Mouse (Mus musculus) forebrain, embryonic 10.5 days (tissue): ENCODE results near the gene Slc10a7. TPM values are rescaled to one million over a fixed set of nuclear protein-coding genes. Genes with fewer than 3 reads are reported as not detected.

ENCODE experiments used
- DNase-seq: peaks from one replicate; pipeline ENCODE4 v3.0.0-alpha.2; 2017; ENCODE audit warnings: low spot score; ENCODE audit errors: extremely low spot score
- H3K27ac ChIP-seq: fragments of 300-500 bp; sonication (generic); 2 replicates; pipeline ENCODE4 v1.5.1; 2016; ENCODE audit warnings: mild to moderate bottlenecking
- H3K27me3 ChIP-seq: fragments of 300-500 bp; sonication (generic); 2 replicates; pipeline ENCODE4 v1.6.1; 2016; ENCODE audit warnings: mild to moderate bottlenecking; ENCODE audit not compliant: poor library complexity, severe bottlenecking
- H3K36me3 ChIP-seq: fragments of 300-500 bp; sonication (generic); replicated peaks from 2 replicates; pipeline ENCODE4 v1.6.1; 2016; ENCODE audit warnings: mild to moderate bottlenecking, moderate library complexity
- H3K4me1 ChIP-seq: fragments of 300-500 bp; sonication (generic); 2 replicates; pipeline ENCODE4 v1.6.1; 2016
- H3K4me3 ChIP-seq: fragments of 300-500 bp; sonication (generic); 2 replicates; pipeline ENCODE4 v1.5.1; 2016; ENCODE audit warnings: mild to moderate bottlenecking, moderate library complexity
- H3K9me3 ChIP-seq: fragments of 300-500 bp; sonication (generic); 2 replicates; pipeline ENCODE4 v1.6.1; 2016; ENCODE audit warnings: mild to moderate bottlenecking, moderate library complexity
- WGBS: fragments of 180-500 bp; shearing (Covaris S2); methylation state at CpG from one replicate; pipeline ENCODE4 v1.1.7; 2016; 5-methylcytosine and 5-hydroxymethylcytosine counted together
- polyA plus RNA-seq: library from polyadenylated mRNA; unstranded; fragments of >200 nt; fragmentation: Nextera tagmentation; extraction: Ambion mirVana; gene quantifications from 2 replicates; pipeline ENCODE4 v1.2.1, GENCODE M21; 2016

Gene Slc10a7
- polyA plus RNA-seq, 1 experiment from 2014 or later = 10.0 TPM

DNA sequence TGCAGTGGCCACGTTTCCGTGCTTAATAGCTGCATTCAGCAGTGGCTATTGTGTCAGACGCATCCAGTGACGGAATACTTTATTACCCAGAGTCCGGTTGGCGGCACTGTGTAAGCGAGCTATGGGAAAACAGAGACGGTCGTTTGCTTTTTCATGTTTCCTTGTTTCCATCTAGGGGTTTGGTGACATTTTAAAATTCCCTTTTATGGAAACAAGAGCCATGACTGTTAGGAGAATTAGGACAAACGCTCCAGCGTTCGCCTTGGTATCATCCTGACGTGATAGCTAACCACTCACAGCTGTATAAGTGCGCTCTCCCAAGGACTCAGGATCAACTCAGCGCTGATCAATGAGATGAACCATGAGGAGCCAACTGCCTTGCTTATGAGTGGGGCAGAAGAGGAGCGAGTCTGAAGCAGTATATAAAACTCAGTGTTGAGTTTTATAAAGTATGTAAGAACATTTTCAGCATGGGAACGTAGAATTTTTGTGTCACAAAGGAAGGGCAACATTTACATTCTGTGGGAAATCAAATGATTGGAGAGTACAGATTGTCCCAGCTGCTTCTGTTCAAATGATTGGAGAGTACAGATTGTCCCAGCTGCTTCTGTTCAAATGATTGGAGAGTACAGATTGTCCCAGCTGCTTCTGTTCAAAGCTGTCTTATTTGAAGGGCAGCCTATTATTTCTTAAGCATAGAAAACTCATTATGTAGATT is 125.5 kb downstream of the Slc10a7 start:
- Histone ChIP-seq H3K9me3 (0 out of 2 replicates have a peak, but pooled peaks cover 3% of the 10 kb centered on the region), H3K4me3 (no peak overlapping the region), H3K27ac (no peak overlapping the region), H3K4me1 (peaks cover 29% of the 10 kb centered on the region), H3K36me3 (no peaks in the 10 kb centered on the region; the same call in 1 of the 2 replicates), H3K27me3 (no peaks in the 10 kb centered on the region)
- no peak for DNase-seq
- WGBS = 81% methylated on average over 17 of the region's 17 CpGs

DNA sequence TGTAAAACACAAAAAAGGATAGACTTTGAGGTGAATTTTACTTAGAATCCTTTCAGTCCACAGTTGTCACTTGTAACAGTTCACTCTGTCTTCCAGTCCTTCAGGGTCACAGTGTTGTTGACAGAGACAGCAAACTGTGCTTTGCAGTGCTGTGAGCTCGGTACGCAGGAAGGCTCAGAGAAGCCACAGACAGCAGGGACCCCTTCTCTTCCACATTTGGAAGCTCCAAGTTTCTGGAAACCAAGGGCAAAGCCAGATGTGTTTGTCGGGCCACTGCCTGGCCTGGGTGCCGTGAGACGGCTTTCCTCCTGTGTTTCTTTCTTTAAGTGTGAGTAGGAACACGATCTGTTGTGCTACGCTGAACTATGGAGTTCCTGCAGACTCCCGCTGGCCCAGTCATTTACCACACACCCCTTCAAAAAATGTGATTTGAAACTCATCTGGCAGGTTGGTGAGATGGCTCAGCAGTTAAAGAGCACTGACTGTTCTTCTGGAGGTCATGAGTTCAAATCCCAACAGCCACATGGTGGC is 126.2 kb downstream of the Slc10a7 start:
- Histone ChIP-seq H3K4me3 (no peak overlapping the region), H3K27ac (no peak overlapping the region), H3K27me3 (no peaks in the 10 kb centered on the region), H3K9me3 (0 out of 2 replicates have a peak, but pooled peaks cover 3% of the 10 kb centered on the region), H3K36me3 (no peaks in the 10 kb centered on the region; the same call in 1 of the 2 replicates), H3K4me1 (peaks cover 25% of the 10 kb centered on the region)
- DNase-seq = no peak
- 90% methylated on average over 8 of the region's 8 CpGs for WGBS

DNA sequence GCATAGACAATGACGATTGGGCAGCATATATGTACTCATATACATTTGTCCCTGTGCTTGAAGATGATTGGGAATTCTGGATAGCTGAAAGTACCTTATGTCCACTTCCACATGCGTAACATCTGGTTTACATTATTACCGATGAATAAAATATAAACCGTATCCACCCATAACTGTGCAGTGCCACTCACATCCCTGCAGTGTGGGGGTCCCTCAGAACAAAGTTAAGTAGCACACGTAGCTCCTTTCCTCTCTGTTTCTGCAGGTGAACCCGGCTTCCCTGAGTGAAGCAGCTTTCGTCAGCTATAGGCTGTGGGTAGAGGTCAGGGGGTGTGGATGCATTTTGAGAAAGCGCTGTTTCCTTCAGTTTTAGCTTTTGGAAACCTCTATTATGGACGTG is 132.8 kb downstream of the Slc10a7 start:
- no peaks in the 10 kb centered on the region for H3K4me1 ChIP-seq
- no peak overlapping the region for H3K4me3 ChIP-seq
- peaks cover 9% of the 10 kb centered on the region; the same call in 1 of the 2 replicates for H3K9me3 ChIP-seq
- H3K27ac ChIP-seq = no peak overlapping the region
- peaks cover 4% of the 10 kb centered on the region for H3K36me3 ChIP-seq
- WGBS = 90% methylated on average over 9 of the region's 9 CpGs
- H3K27me3 ChIP-seq = no peaks in the 10 kb centered on the region
- DNase-seq = no peak

GRCm38 (mm10) chr8:78642376-78642775 is 133.2 kb downstream of the Slc10a7 start:
- Histone ChIP-seq H3K36me3 (peaks cover 4% of the 10 kb centered on the region), H3K4me3 (no peak overlapping the region), H3K27me3 (no peaks in the 10 kb centered on the region), H3K4me1 (no peaks in the 10 kb centered on the region), H3K27ac (no peak overlapping the region), H3K9me3 (peaks cover 9% of the 10 kb centered on the region; the same call in 1 of the 2 replicates)
- no peak for DNase-seq
- WGBS = 89% methylated on average over 5 of the region's 5 CpGs

- 71% methylated on average over 8 of the region's 8 CpGs for WGBS
Observed at GRCm38 (mm10) chr8:78647000-78647656, 138.0 kb downstream of the Slc10a7 start.

DNA sequence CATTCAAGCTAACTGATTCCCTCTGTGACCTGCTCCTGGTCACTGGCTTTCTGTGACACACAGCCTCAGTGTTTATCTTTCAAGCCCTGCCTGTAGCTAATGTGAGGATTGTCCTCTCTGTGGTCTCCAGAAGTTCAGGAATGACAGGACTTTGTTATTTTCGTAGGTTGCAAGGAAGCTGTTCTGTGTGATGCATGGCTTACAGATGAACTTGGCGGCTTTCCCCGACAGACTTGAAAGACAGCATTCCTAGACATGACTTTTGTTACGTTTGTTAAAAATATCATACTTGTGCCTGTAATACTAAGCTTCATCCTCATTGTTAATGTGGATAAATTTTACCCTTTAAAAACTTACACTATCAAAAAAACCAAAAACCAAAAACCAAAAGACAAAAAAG is 138.7 kb downstream of the Slc10a7 start:
- H3K9me3 ChIP-seq = peaks cover 6% of the 10 kb centered on the region; the same call in 1 of the 2 replicates
- 0 out of 2 replicates have a peak, but pooled peaks cover 3% of the 10 kb centered on the region for H3K4me1 ChIP-seq
- peaks cover 4% of the 10 kb centered on the region for H3K36me3 ChIP-seq
- no peak overlapping the region for H3K27ac ChIP-seq
- no peak overlapping the region for H3K4me3 ChIP-seq
- H3K27me3 ChIP-seq = no peaks in the 10 kb centered on the region
- no peak for DNase-seq
- WGBS = 82% methylated on average over 4 of the region's 4 CpGs

More at GRCm38 (mm10) chr8:78647000-78647656, 138.0 kb downstream of the Slc10a7 start:
- DNase-seq = no peak
- no peaks in the 10 kb centered on the region for H3K27me3 ChIP-seq
- H3K9me3 ChIP-seq = peaks cover 6% of the 10 kb centered on the region; the same call in 1 of the 2 replicates
- no peaks in the 10 kb centered on the region for H3K4me1 ChIP-seq
- H3K36me3 ChIP-seq = peaks cover 4% of the 10 kb centered on the region
- no peak overlapping the region for H3K4me3 ChIP-seq
- H3K27ac ChIP-seq = no peak overlapping the region

DNA sequence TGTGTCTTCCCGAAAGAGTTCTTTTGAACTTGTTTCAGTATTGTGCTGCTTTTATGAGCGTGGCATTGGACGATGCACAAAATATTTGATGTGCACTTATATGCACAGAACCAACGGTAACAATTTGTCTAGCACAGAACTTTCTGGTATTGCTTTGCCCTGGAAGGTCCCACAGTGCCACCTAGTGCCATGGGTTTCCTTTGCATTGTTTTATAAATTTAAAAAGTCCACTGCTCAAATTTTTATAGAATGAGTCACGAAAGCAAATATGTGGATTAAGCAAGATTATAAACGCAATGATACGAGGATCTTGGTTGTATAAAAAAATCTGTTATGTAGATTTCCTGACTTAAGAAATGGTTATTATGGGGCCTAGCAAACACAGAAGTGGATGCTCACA is 139.8 kb downstream of the Slc10a7 start:
- Histone ChIP-seq H3K36me3 (peaks cover 4% of the 10 kb centered on the region), H3K27me3 (no peaks in the 10 kb centered on the region), H3K9me3 (peaks cover 6% of the 10 kb centered on the region; the same call in 1 of the 2 replicates), H3K27ac (no peak overlapping the region), H3K4me3 (no peak overlapping the region), H3K4me1 (0 out of 2 replicates have a peak, but pooled peaks cover 3% of the 10 kb centered on the region)
- no peak for DNase-seq
- 76% methylated on average over 7 of the region's 7 CpGs for WGBS

GRCm38 (mm10) chr8:78651670-78652069 is 142.5 kb downstream of the Slc10a7 start:
- Histone ChIP-seq H3K27me3 (no peaks in the 10 kb centered on the region), H3K4me1 (peaks cover 9% of the 10 kb centered on the region; the same call in 1 of the 2 replicates), H3K4me3 (no peak overlapping the region), H3K36me3 (no peaks in the 10 kb centered on the region), H3K27ac (no peak overlapping the region), H3K9me3 (no peaks in the 10 kb centered on the region)
- DNase-seq = no peak
- 89% methylated on average over 3 of the region's 3 CpGs for WGBS

- 0 out of 2 replicates have a peak, but pooled peaks cover 4% of the 10 kb centered on the region for H3K9me3 ChIP-seq
- no peaks in the 10 kb centered on the region for H3K27me3 ChIP-seq
- peaks cover 9% of the 10 kb centered on the region; the same call in 1 of the 2 replicates for H3K4me1 ChIP-seq
- 22% methylated on average over 1 of the region's 1 CpGs for WGBS
- no peak for DNase-seq
- no peak overlapping the region for H3K27ac ChIP-seq
- H3K36me3 ChIP-seq = no peaks in the 10 kb centered on the region; the same call in 1 of the 2 replicates
- H3K4me3 ChIP-seq = no peak overlapping the region
Observed at GRCm38 (mm10) chr8:78655351-78656045, 146.4 kb downstream of the Slc10a7 start.

- no peaks in the 10 kb centered on the region for H3K27me3 ChIP-seq
- H3K4me3 ChIP-seq = no peak overlapping the region
- peaks cover 9% of the 10 kb centered on the region; the same call in 1 of the 2 replicates for H3K4me1 ChIP-seq
- H3K36me3 ChIP-seq = no peaks in the 10 kb centered on the region; the same call in 1 of the 2 replicates
- H3K9me3 ChIP-seq = 0 out of 2 replicates have a peak, but pooled peaks cover 4% of the 10 kb centered on the region
- WGBS = 90% methylated on average over 10 of the region's 10 CpGs
- no peak for DNase-seq
- no peak overlapping the region for H3K27ac ChIP-seq
Observed at GRCm38 (mm10) chr8:78656700-78657370, 147.7 kb downstream of the Slc10a7 start.

DNA sequence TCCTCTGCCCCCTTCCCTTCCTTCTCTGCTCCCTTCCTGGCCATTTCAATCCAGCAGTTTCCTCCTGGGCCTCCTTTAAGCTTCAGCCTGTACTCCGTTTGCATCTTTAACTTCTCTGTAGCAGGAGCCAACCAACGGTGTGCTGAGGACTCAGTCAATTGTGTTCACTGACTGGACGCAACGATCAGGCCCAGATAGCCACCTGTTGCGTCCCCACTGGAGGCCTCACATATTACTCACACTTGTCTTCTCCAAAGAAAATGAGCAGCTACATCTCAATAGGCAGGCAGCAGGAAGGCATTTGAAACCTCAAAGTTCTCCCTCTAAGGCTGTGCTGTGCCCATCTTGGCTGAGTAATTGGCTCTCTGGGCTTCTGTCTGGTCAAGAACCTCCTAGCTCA is 149.0 kb downstream of the Slc10a7 start:
- Histone ChIP-seq H3K9me3 (0 out of 2 replicates have a peak, but pooled peaks cover 4% of the 10 kb centered on the region), H3K4me3 (no peak overlapping the region), H3K27ac (no peak overlapping the region), H3K27me3 (no peaks in the 10 kb centered on the region), H3K4me1 (peaks cover 7% of the 10 kb centered on the region; the same call in 1 of the 2 replicates), H3K36me3 (no peaks in the 10 kb centered on the region; the same call in 1 of the 2 replicates)
- WGBS = 85% methylated on average over 5 of the region's 5 CpGs
- no peak for DNase-seq
